Mouse (Mus musculus) thymus, postnatal 0 days (tissue): ENCODE measurements around the gene Slc9a5. TPM values are rescaled to one million over a fixed set of nuclear protein-coding genes. Genes with fewer than 3 reads are reported as not detected.

ENCODE experiments used
- DNase-seq: peaks from one replicate; pipeline ENCODE4 v3.0.0-alpha.2; 2015; ENCODE audit warnings: low spot score
- polyA plus RNA-seq: library from polyadenylated mRNA; unstranded; fragments of >200 nt; fragmentation: Nextera tagmentation; extraction: Ambion mirVana; gene quantifications from 2 replicates; pipeline ENCODE4 v1.2.1, GENCODE M21; 2015

Gene Slc9a5
- polyA plus RNA-seq, 1 experiment from 2014 or later = 0.60 TPM

DNA sequence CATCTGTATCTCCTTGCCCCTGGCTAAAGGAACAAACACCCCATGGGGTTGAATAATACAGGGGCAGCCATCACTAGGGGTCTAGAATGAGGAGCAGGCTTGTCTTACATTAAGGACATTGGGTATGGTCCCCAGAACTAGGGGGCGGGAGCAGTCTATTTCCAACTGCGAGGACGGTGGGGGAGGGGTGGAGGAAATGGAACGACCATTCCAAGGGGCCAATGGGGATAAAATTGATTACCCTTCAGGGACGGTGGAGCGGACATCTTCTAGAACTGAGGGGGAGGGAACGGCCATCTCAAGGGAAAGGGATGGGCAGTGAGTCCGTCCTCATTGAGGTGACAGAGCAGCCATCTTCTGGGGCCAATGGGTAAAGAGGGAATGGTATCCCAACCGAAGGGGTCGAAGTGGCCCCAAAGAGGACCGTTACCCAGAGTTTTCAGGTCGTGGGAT, 23.0 kb upstream of the Slc9a5 start:
- no peak for DNase-seq

DNA sequence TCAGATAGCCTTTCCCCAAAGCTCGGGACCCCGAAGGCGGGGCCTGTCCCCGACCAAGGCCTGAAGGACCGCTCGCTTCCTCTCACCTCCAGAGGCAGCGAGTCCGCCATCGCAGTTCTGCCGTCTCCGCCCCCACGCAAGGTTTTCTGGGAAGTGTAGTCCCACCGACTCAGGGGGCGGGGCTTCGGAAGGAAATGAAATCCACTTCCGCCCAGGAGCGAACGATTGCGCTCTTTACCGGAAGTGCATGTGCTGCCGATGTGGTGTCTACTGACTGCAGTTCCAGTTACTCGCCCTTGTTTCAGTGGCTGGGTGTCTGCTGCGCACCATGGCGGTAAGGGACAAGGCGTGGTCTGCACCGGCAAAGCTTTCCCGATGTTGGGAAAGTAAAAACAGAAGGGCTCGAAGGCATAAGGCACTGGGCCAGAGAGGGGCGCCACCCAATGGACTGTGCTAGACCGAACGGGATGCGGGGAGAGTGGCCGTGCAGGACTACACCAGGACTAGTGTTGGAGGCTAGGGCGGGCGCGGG, 22.4 kb upstream of the Slc9a5 start, which contains the start of the genes Lrrc29 and Tmem208:
TSS of gene Lrrc29 (minus strand) at position 138 of the 532 bp plus-strand sequence.
TSS of gene Tmem208 (plus strand) at position 214 of the 532 bp plus-strand sequence.
- peak; percentile 97 for DNase-seq

DNA sequence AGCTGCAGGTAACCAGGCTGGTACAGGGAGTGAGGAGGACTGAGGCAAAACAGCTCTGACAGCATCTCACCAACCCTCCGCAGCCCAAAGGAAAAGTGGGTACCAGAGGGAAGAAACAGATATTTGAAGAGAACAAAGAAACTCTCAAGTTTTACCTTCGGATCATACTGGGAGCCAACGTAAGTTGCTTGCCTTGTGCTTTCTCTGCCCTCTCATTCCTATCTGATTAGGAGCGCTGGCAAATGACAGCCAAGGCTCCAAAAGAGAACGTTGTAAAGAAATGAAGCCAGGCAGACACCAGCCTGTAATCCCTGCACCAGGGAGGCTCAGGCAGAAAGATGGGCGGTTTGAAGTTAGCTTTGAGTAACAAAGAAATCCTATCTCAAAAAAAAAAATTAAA, 21.7 kb upstream of the Slc9a5 start:
- DNase-seq = no peak

DNA sequence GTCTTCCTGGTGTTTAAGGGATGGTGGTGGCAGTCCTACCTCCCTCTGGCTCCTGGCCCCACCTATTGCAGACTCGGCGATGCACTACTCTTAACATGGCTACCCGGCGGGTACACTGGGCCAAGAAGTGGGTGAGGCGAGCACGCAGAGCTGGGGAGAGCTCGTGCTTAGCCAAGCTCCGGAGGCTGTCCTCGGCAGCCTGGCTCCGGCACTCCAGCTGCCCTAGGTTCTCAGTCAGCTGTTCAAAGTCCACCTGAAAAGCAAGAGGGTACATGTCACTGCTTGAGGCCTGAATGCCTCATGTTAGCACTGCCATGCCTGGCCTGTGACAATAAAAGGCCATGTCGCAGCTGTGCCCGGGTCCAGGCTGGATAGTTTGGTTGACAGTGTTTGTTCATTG, 18.3 kb upstream of the Slc9a5 start:
- DNase-seq = no peak

DNA sequence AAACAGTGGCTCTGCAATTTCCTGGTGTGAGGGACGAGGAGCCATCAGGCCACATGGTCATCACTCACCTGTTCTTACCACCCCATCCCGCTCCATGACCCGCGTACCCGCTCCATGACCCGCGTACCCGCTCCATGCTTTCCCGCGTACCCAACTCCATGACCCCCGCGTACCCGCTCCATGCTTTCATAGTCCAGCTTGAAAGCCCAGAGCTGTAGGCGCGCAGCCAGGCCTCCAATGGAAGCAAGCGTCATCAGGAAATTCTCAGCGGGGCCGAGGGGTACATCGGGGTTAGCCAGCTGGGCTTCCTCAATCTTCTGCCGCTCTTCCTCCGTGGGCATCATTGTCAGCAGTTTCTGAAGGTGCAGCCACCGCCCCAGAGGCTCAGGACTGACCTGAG, 17.2 kb upstream of the Slc9a5 start:
- DNase-seq = no peak

DNA sequence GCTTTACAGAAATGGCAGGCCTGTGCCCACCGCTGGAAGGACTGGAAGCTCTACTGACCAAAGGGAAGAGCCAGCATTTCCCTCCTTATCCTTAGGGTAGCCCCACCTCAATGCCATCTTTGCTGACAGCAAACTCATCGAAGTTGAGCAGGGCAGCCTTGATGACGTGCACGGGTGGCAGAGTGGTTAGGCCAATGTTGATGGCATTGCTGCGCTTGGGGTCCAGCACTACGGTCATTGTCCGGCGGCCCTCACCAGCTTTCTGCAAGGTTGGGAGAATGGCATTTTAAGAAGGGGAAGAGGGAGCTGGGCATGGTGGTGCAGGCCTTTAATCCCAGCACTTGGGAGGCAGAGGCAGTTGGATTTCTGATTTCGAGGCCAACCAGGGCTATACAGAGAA, 16.7 kb upstream of the Slc9a5 start:
- DNase-seq = no peak

DNA sequence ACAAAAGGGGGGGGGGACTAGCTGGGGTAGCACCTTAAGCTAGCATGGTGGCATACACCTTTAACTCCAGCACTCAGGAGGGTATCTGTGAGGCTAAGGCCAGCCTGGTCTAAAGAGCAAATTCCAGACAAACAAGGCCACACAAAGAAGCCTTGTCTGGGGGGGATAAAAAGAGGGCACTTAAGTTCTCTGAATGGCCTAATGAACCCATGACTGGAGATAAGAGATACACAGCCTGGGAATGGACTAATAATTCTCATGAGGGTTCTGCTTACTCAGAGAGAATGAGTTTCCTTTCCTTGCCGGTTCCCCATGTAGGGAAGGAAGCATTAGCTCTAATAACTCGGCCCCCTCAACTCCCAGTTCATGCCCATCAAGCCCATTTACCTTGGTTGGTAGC, 16.1 kb upstream of the Slc9a5 start:
- no peak for DNase-seq

DNA sequence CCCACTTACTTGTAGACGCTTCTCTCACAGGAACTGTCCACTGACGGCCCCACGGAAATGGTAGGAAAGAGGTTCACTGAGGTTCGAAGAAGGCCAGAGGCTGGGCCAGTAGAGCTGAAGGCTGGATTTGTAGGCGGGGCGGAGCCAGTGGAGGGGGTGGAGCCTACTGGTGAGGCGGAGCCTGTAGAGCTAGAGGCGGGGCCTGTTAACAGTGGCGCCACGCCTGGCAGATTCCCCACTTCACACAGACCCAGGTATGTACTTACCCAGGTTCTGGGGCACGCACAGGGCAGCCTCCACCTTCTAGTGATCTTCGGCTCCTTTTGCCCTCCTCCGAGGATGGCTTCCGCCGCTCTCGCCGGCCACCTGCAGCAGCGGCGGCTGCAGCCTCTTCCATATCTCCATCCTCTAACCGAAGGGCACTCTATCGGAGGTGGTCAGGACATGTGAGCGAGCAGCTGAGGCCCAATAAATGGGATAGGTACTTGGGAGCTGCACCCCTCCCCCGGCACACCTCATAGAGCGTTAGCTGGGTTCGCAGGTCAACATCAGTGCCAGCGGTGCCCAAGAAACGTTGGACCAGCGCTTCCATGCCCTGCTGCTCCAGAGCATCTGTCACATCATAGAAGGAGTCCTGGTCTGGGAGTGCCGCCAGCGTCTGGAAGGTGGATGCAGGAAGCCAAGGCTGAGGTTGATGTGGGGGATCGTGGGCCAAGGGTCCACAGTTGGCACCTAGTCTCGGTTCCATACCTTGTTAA, 12.1 kb upstream of the Slc9a5 start:
- no peak for DNase-seq

DNA sequence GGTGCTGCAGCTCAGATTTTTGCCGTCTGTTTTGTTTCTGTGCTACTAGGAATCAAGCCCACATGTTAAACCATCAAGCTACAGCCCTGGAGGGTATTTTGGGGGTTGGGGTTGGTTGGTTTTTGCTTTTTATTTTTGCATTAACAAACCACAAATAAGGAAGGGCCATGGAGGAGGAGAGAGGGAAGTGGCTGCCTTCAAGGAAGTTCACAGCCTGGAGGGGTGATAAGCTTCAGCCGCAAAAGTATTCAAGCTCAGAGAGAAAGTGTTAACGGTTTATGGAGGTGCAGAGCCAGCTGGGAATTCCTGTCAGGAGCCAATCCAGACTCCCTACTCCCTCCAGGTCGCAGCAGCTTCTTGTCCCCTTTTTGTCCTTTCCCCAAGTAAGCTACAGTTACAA, 9.7 kb upstream of the Slc9a5 start:
- no peak for DNase-seq

DNA sequence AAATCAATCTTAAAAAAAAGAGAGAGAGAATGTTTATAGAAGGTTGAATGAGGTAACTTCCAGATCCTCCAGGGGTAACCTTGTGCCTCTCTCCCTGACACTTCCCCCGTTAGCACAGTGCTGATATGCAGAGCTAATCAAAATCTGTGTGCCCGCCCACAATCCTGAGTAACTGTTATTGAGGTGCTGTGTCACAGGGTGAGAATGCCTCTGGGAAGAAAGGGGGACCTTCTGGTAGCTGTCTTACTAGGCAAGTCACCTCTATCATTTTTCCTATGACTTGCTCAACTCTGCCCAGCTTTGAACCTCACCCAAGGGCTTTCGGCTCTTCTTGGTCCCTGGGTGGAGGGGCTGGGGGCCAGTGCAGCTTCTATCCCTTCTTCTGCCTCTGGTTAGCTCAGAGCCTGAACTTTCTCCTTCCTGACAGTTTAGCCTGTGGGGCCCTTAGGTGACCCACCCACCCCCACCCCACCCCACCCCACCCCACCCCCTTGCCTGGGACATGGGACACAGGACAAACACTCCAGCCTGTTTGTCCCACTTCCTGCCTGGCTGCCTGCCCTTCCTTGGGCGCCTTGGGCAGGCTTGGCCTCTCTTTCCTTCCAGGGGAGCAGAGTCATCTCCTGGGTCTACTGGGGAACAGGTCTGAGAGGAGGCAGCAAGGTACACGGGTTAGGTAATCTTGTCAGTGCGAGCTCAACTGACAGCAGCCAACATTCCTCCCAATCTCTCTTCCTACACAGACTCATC, 8.6 kb upstream of the Slc9a5 start:
- DNase-seq = no peak

DNA sequence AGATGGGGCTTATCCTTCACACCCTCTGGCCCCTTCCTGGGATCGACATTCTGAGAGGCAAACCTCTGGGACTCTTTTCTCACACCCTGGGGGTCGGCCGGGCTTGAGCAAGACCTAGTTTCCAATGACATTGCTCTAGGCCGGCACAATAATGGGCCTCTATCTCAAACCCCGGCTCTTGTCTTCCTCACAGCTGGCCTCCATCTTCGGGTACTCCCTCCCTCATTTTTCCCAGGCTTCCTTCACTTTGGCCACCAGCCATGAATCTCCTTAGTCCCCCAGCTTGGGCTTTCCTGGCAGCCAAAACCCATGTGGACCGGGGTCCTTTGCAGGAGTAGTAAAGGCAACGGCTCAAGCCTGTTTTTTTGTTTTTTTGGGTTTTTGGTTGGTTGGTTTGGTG, 7.2 kb upstream of the Slc9a5 start:
- DNase-seq = no peak

DNA sequence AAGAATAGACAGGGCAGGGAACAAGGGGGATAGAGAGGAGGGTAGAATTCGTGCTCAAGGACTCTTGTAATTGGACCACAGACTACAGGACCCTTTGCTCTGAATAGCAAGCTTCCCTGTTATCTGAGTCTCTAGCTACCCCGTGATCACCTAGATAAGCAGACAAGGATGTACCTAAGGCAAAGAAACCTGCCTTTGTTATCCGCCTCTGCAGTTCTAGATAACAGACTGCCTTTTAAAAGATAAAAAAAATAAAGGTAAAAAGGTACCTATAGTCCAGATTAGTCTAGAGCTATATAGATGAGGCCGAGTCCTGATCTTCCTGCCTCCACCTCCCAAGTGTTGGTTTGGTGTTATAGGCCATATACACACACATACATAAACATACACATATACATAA, 5.9 kb upstream of the Slc9a5 start:
- DNase-seq = no peak

DNA sequence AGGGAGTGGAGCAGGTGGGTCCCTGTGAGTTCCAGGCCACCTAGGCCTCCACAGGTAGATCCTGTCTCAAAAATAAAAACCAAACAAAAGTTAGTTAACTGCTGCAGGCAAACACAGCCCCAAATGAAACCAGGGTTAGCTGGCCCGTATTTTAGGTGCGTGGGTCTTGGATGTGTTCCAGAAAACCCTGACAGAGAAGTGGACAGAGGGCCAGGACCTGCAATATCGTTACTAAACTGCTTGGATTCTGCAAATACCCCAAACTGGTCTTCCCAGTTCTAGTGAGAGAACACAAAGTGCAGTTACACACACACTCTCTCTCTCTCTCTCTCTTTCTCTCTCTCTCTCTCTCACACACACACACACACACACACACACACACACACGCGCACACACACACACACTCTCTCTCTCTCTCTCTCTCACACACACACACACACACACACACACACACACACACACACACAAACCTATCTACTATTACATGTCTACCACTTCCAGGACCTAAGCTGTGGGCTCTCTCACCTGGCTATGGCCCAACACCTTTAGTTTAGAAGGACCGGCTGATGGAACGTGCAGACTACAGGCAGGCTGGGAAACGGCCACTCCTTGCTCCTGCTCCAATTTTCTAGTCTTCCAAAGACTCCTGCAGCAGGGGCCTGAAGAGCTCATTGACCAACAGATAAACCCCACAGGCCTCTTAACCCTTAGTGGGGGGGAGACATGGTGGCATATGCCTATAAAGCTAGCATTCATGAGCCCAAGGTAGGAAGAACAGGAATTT, 4.7 kb upstream of the Slc9a5 start:
- no peak for DNase-seq

DNA sequence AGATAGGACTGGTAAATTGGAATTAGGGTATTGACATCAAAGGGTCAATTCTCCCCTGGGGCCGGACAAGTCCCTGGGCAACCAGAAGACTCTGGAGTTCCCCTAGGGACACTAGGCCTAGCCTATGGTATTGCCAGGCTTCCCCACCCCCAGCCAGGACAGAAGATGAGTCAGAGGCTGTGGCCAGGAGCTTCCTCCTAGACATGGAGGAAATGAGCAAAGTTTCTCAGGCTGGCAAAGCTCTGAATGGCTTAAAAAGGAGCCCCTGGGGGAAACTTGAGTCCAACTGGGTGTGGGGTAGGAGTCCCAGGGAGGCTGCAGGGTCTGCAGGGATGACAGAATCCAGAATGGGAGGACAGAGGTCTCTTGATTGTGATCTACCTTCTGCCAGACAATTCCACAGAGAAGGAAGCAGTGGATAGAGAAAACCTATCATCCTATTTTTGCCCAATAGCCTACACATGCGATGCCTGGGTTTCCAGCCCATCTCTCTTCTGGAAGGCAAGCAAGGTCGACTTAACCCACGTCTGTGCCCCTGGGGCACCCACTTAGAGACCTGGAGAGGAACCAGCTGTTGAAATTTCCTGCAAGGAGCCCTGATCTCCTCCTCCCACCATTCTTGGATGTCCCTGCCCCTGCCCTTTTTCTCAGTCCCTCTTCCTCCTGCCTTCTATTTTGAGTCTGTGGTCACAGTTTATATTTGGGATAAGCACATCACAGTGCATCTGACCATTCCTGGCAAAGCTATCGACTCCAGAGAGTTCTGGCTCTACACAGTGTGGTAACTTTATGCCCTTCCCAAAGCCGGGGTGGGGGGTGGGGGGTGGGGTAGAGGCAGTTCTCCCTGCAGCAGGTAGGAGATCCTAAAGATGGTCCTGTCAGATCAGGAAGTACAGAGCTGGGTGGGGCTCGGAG, 3.3 kb upstream of the Slc9a5 start:
- DNase-seq = no peak

DNA sequence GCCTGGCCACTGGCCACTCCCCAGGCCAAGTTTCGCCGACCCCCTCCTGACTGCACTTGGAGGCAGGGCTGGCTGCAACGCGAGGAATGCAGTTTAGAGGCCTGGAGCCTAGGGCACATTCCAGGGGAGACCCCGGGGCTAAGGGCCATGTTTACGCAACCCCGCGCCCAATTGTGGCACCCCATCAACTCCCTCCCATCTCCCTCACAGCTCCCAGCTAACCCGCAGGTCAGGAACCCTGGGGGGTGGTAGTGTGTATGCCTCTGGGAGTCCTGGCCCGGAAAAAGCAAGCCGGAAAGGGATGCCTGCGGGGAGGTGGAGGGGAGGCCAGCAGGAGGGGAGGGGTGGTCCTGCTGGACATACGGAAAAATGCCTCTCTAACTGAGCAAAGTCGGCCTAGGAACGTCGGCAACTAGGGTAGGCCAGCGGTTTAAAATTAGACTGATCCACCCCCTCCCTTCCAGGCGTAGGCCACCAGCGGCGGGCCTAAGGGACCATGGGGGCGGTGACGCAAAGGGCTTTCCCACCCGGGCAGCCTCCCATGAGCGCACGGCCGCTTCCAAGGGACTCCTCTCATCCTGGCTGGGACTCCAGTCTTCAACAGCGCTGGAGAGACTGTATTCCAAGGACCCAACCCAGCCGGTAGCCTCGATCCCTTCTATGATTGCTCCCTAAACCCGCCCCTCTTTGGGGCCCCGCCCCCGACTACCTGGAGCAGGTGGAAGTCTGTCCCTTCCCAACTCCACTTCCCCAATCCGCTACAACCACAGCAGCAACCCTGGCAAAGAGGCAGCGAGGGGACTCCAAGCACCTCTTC, 1.8 kb upstream of the Slc9a5 start:
- no peak for DNase-seq

DNA sequence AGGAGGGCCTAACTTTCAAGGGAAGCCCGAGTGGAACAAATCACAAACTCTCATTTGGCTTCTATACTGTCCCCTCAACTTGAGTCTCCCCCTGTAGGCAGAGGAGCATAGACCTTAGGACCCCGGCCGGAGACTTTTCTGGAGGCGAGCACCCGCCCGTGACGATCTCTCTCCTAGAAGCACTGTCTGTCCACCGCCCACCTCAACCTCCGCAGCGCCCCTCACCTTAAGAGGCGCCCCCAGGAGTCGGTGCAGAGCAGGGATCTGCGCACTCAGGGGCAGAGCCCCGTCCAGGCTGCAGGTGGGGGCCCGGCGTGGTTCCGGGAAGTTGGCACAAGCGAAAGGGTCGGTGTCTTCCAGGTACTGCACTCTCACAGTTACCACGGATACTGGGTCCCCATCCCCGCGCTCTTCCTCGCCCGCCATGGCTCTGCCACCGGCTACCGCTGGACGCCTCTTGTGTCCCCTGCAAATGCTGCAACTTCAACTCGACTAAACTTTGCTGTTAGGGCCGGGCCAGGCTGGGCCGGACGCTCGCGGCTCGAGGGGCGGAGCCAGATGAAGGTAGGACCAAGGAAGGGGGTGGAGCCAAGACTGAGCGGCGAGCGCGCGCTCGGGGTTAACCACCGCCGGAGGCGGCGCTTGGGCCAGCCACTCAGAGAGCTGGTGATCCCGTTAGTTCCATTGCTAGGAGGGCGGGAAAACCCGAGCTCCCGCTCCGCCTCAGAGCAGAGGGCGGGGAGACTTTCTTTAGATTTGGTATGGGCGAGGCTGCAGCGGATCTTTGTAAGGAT, 1.0 kb upstream of the Slc9a5 start, which contains the start of gene Fhod1:
TSS of gene Fhod1 (minus strand) at position 526 of the 794 bp plus-strand sequence.
- DNase-seq = peak; percentile 79

DNA sequence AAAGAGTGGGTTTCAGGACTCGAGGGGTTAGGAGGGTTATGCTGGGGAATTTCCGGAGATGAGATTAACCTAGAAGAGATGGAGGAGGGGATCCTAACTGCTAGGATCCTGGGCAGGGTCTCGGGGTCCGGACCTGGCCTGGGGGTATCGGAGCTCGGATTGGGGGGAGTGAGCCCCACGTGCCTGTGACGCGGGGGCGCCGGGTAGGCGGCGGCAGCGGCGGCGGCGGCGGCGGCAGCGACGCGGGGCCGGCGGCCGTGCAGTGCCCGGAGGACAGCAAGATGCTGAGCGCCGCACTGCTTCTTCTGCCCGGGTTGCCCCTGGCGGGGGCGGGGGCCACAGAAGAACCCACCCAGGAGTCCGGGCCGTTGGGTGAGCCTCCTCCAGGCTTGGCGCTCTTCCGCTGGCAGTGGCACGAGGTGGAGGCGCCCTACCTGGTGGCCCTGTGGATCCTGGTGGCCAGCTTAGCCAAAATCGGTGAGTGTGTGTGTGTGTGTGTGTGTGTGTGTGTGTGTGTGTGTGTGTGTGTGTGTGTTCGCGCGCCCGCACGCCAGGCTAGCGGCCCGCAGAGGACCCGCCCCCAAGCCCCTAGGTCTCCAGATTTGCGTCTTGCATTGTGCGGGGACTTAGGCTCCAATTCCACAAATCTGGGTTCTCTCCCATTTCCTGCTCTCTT, 591 bp downstream of the Slc9a5 start:
- DNase-seq = peak; percentile 13

DNA sequence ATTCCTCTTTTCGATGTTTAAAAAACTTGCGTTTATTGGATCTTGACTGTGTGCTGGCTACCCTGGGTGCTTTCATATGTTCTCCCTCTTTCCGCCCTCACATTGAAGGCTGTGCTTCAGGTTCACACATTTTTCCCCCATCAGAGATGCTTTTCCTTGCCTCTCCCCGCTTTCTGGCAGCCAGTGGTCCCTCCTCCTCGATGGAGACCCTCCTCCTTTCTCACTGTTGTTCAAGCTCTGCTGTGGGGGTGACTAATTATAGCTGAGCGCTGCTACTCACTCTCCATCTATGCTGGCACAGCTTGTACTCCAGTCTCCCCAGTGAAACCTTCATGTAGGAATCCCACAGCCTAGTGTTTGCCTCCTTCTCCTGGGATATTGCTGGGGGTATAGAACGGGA, 1.5 kb downstream of the Slc9a5 start:
- no peak for DNase-seq
